Mouse (Mus musculus): ENCODE data around the gene Ace3. TPM values are rescaled to one million over a fixed set of nuclear protein-coding genes. Genes with fewer than 3 reads are reported as not detected.

The Ace3 gene
- polyA plus RNA-seq, 1 experiment from 2014 or later: not detected

- H3K4me3 ChIP-seq (ENCODE audit: low read depth, low read length): no peak overlapping the region
- H3K9me3 ChIP-seq (replicated peaks; ENCODE audit: control insufficient read depth, low read length, poor library complexity, severe bottlenecking): no peaks in the 10 kb centered on the region
- ATAC-seq: no peak
- H3K4me1 ChIP-seq (ENCODE audit: control insufficient read depth, insufficient read depth, low read length): no peaks in the 10 kb centered on the region
- no peak overlapping the region for H3K4me2 ChIP-seq (ENCODE audit: low read length)
- 88% methylated on average over 28 of the region's 28 CpGs for WGBS
- no peaks in the 10 kb centered on the region for H3K27me3 ChIP-seq (ENCODE audit: control insufficient read depth, insufficient read depth, low read depth, low read length)
- no peaks in the 10 kb centered on the region for H3K36me3 ChIP-seq (ENCODE audit: control insufficient read depth, insufficient read depth, low read length)
- H3K9ac ChIP-seq (ENCODE audit: low read depth, low read length): no peak overlapping the region
- no peak overlapping the region for H3K27ac ChIP-seq (ENCODE audit: low read length)
These were observed 38.6 kb upstream of the Ace3 start for GRCm38 (mm10) chr11:105955815-105956430.

DNA sequence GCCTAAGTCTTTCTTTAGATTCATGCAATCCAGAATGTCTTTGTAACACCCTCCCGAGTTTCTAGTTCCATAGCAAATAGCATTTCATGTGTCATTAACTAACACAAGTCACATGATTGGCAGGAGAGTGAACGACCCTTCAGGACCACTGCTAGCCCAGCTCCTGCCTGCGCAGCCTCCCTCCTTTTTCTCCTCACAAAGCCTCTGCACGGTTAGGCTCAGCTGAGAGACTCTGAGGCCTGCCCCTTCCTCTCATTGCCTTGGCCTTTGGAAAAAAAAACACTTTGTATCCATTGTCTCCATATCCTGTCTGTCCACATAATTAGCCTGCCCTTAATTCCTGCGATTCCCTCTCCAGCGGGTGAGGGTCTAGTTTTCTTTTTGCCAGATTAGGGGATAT lies 37.0 kb upstream of the Ace3 start:
- Histone ChIP-seq H3K4me2 (ENCODE audit: low read length) (no peak overlapping the region), H3K4me3 (ENCODE audit: low read depth, low read length) (no peak overlapping the region), H3K27ac (ENCODE audit: low read length) (no peak overlapping the region), H3K9ac (ENCODE audit: low read depth, low read length) (no peak overlapping the region), H3K36me3 (ENCODE audit: control insufficient read depth, insufficient read depth, low read length) (no peaks in the 10 kb centered on the region), H3K27me3 (ENCODE audit: control insufficient read depth, insufficient read depth, low read depth, low read length) (no peaks in the 10 kb centered on the region), H3K9me3 (replicated peaks; ENCODE audit: control insufficient read depth, low read length, poor library complexity, severe bottlenecking) (no peaks in the 10 kb centered on the region), H3K4me1 (ENCODE audit: control insufficient read depth, insufficient read depth, low read length) (no peaks in the 10 kb centered on the region)
- WGBS: 51% methylated on average over 6 of the region's 6 CpGs
- ATAC-seq: no peak

GRCm38 (mm10) chr11:105958566-105958965 lies 35.9 kb upstream of the Ace3 start:
- H3K27ac ChIP-seq (ENCODE audit: low read length): no peak overlapping the region
- no peaks in the 10 kb centered on the region for H3K9me3 ChIP-seq (replicated peaks; ENCODE audit: control insufficient read depth, low read length, poor library complexity, severe bottlenecking)
- no peaks in the 10 kb centered on the region for H3K36me3 ChIP-seq (ENCODE audit: control insufficient read depth, insufficient read depth, low read length)
- ATAC-seq: no peak
- WGBS: 50% methylated on average over 1 of the region's 1 CpGs
- no peaks in the 10 kb centered on the region for H3K27me3 ChIP-seq (ENCODE audit: control insufficient read depth, insufficient read depth, low read depth, low read length)
- H3K4me1 ChIP-seq (ENCODE audit: control insufficient read depth, insufficient read depth, low read length): no peaks in the 10 kb centered on the region
- no peak overlapping the region for H3K9ac ChIP-seq (ENCODE audit: low read depth, low read length)
- no peak overlapping the region for H3K4me3 ChIP-seq (ENCODE audit: low read depth, low read length)
- H3K4me2 ChIP-seq (ENCODE audit: low read length): no peak overlapping the region

GRCm38 (mm10) chr11:105959355-105959754 lies 35.1 kb upstream of the Ace3 start:
- Histone ChIP-seq H3K9me3 (replicated peaks; ENCODE audit: control insufficient read depth, low read length, poor library complexity, severe bottlenecking) (no peaks in the 10 kb centered on the region), H3K4me2 (ENCODE audit: low read length) (no peak overlapping the region), H3K36me3 (ENCODE audit: control insufficient read depth, insufficient read depth, low read length) (no peaks in the 10 kb centered on the region), H3K4me1 (ENCODE audit: control insufficient read depth, insufficient read depth, low read length) (no peaks in the 10 kb centered on the region), H3K27ac (ENCODE audit: low read length) (no peak overlapping the region), H3K27me3 (ENCODE audit: control insufficient read depth, insufficient read depth, low read depth, low read length) (no peaks in the 10 kb centered on the region), H3K4me3 (ENCODE audit: low read depth, low read length) (no peak overlapping the region), H3K9ac (ENCODE audit: low read depth, low read length) (no peak overlapping the region)
- 52% methylated on average over 17 of the region's 17 CpGs for WGBS
- ATAC-seq: no peak

DNA sequence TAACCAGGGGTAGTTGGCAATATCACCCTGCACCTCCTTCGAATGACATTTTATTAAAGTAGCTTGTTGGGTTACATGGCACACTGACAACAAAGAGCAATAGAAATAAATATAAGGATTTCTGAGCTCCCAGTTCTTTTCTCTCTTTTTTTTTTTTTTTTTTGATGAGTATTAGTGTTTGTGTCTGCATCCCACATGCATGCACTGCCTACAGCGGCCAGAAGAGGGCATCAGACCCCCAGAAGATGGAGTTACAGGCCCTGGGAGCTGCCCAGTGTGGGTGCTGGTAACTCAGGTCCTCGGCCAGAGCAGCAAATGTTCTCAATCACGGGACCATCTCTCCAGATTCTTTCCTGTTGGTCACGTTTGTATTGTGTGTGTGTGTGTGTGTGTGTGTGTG lies 29.8 kb upstream of the Ace3 start:
- H3K4me3 ChIP-seq (ENCODE audit: low read depth, low read length): no peak overlapping the region
- no peaks in the 10 kb centered on the region for H3K36me3 ChIP-seq (ENCODE audit: control insufficient read depth, insufficient read depth, low read length)
- no peak overlapping the region for H3K9ac ChIP-seq (ENCODE audit: low read depth, low read length)
- peaks cover 1% of the 10 kb centered on the region; the same call in 1 of the 2 replicates for H3K27me3 ChIP-seq (ENCODE audit: control insufficient read depth, insufficient read depth, low read depth, low read length)
- 66% methylated on average over 5 of the region's 5 CpGs for WGBS
- H3K9me3 ChIP-seq (replicated peaks; ENCODE audit: control insufficient read depth, low read length, poor library complexity, severe bottlenecking): no peaks in the 10 kb centered on the region
- H3K4me2 ChIP-seq (ENCODE audit: low read length): no peak overlapping the region
- no peak overlapping the region for H3K27ac ChIP-seq (ENCODE audit: low read length)
- H3K4me1 ChIP-seq (ENCODE audit: control insufficient read depth, insufficient read depth, low read length): peaks cover 10% of the 10 kb centered on the region
- ATAC-seq: no peak

DNA sequence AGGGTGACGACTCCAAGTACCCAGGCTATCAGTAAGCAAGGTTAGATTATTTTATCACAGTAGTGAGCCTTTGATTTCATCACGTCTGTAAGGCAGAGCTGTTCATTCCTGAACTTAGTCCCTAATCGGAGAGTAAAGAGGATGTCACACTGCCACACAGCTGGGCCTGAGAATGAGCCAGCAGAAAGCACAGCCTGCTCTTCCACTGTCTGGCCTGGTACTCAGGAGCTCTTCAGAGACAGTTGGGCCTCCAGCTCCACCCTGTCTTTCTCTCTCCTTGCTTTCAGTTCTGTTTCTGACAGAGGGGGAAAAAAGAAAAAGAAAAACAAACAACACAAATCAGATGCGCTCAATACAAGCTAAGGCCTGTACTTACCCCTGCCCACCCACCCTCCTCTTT lies 28.2 kb upstream of the Ace3 start:
- Histone ChIP-seq H3K9me3 (replicated peaks; ENCODE audit: control insufficient read depth, low read length, poor library complexity, severe bottlenecking) (no peaks in the 10 kb centered on the region), H3K4me1 (ENCODE audit: control insufficient read depth, insufficient read depth, low read length) (peaks cover 10% of the 10 kb centered on the region), H3K27me3 (ENCODE audit: control insufficient read depth, insufficient read depth, low read depth, low read length) (peaks cover 12% of the 10 kb centered on the region; the same call in 1 of the 2 replicates), H3K9ac (ENCODE audit: low read depth, low read length) (no peak overlapping the region), H3K4me2 (ENCODE audit: low read length) (no peak overlapping the region), H3K27ac (ENCODE audit: low read length) (no peak overlapping the region), H3K36me3 (ENCODE audit: control insufficient read depth, insufficient read depth, low read length) (no peaks in the 10 kb centered on the region), H3K4me3 (ENCODE audit: low read depth, low read length) (no peak overlapping the region)
- ATAC-seq: no peak
- WGBS: 70% methylated on average over 4 of the region's 4 CpGs

- no peaks in the 10 kb centered on the region for H3K9me3 ChIP-seq (replicated peaks; ENCODE audit: control insufficient read depth, low read length, poor library complexity, severe bottlenecking)
- under 1% methylated on average over 57 of the region's 76 CpGs for WGBS
- H3K4me1 ChIP-seq (ENCODE audit: control insufficient read depth, insufficient read depth, low read length): peaks cover 10% of the 10 kb centered on the region
- ATAC-seq: peak; percentile 79
- no peaks in the 10 kb centered on the region for H3K36me3 ChIP-seq (ENCODE audit: control insufficient read depth, insufficient read depth, low read length)
- peak within 1 kb of the TSS; percentile 80 for H3K9ac ChIP-seq (ENCODE audit: low read depth, low read length)
- peak within 1 kb of the TSS; percentile 55 for H3K27ac ChIP-seq (ENCODE audit: low read length)
- H3K4me2 ChIP-seq (ENCODE audit: low read length): peak within 1 kb of the TSS; percentile 98
- peak within 1 kb of the TSS; percentile 66 for H3K4me3 ChIP-seq (ENCODE audit: low read depth, low read length)
- peaks cover 13% of the 10 kb centered on the region for H3K27me3 ChIP-seq (ENCODE audit: control insufficient read depth, insufficient read depth, low read depth, low read length)
These were observed 26.5 kb upstream of the Ace3 start, which contains the start of gene Ace for GRCm38 (mm10) chr11:105967741-105968574. TSS of gene Ace (plus strand) at chr11:105967945.

- no peak overlapping the region; the same call in 1 of the 2 replicates for H3K9ac ChIP-seq (ENCODE audit: low read depth, low read length)
- no peak overlapping the region for H3K27ac ChIP-seq (ENCODE audit: low read length)
- H3K4me2 ChIP-seq (ENCODE audit: low read length): peak overlapping the region; percentile 98
- no peaks in the 10 kb centered on the region for H3K9me3 ChIP-seq (replicated peaks; ENCODE audit: control insufficient read depth, low read length, poor library complexity, severe bottlenecking)
- H3K4me3 ChIP-seq (ENCODE audit: low read depth, low read length): no peak overlapping the region
- 43% methylated on average over 10 of the region's 10 CpGs for WGBS
- H3K4me1 ChIP-seq (ENCODE audit: control insufficient read depth, insufficient read depth, low read length): peaks cover 10% of the 10 kb centered on the region
- no peak for ATAC-seq
- H3K36me3 ChIP-seq (ENCODE audit: control insufficient read depth, insufficient read depth, low read length): no peaks in the 10 kb centered on the region
- H3K27me3 ChIP-seq (ENCODE audit: control insufficient read depth, insufficient read depth, low read depth, low read length): peaks cover 13% of the 10 kb centered on the region
These were observed 25.5 kb upstream of the Ace3 start for GRCm38 (mm10) chr11:105968948-105969347.

GRCm38 (mm10) chr11:105969516-105969915 lies 25.0 kb upstream of the Ace3 start:
- Histone ChIP-seq H3K9me3 (replicated peaks; ENCODE audit: control insufficient read depth, low read length, poor library complexity, severe bottlenecking) (no peaks in the 10 kb centered on the region), H3K27ac (ENCODE audit: low read length) (no peak overlapping the region), H3K27me3 (ENCODE audit: control insufficient read depth, insufficient read depth, low read depth, low read length) (peaks cover 13% of the 10 kb centered on the region), H3K4me3 (ENCODE audit: low read depth, low read length) (no peak overlapping the region), H3K4me1 (ENCODE audit: control insufficient read depth, insufficient read depth, low read length) (peaks cover 10% of the 10 kb centered on the region), H3K9ac (ENCODE audit: low read depth, low read length) (no peak overlapping the region), H3K4me2 (ENCODE audit: low read length) (no peak overlapping the region; the same call in 1 of the 2 replicates), H3K36me3 (ENCODE audit: control insufficient read depth, insufficient read depth, low read length) (no peaks in the 10 kb centered on the region)
- no peak for ATAC-seq
- WGBS: 63% methylated on average over 1 of the region's 1 CpGs
